Mouse (Mus musculus) ES-E14 (cell line): ENCODE data around the gene Tbc1d4. TPM values are rescaled to one million over a fixed set of nuclear protein-coding genes. Genes with fewer than 3 reads are reported as not detected.

Experiments used
- DNase-seq: peaks from one replicate; pipeline ENCODE4 v3.0.0-alpha.2; 2013; ENCODE audit warnings: low read depth, low spot score
- H3K27ac ChIP-seq: 2 replicates; pipeline ENCODE4 v1.5.1; 2012; ENCODE audit warnings: low read depth, mild to moderate bottlenecking, low read length, moderate library complexity, mixed read lengths; ENCODE audit not compliant: poor library complexity, insufficient read depth, severe bottlenecking
- H3K36me3 ChIP-seq: 2 replicates; pipeline ENCODE4 v1.6.1; 2012; ENCODE audit warnings: mild to moderate bottlenecking, low read length, moderate library complexity, mixed read lengths; ENCODE audit not compliant: control insufficient read depth, poor library complexity, insufficient read depth, severe bottlenecking
- H3K4me1 ChIP-seq, 2 experiments: fragments of 150-350 bp in 1 of 2; sonication (generic) in 1 of 2; 2 replicates each; pipeline ENCODE4 v1.6.1; 2012; ENCODE audit warnings: low read length in 2 of 2, mild to moderate bottlenecking in 1 of 2, mixed read lengths in 1 of 2; ENCODE audit not compliant: control insufficient read depth in 2 of 2, insufficient read depth in 2 of 2, poor library complexity in 1 of 2
- H3K4me3 ChIP-seq, 2 experiments: fragments of 150-350 bp in 1 of 2; sonication (generic) in 1 of 2; 2 replicates each; pipeline ENCODE4 v1.5.1; 2012; ENCODE audit warnings: low read length in 2 of 2, low read depth in 1 of 2, mild to moderate bottlenecking in 1 of 2, mixed read lengths in 1 of 2; ENCODE audit not compliant: insufficient read depth in 1 of 2, poor library complexity in 1 of 2, severe bottlenecking in 1 of 2
- H3K9ac ChIP-seq: 2 replicates; pipeline ENCODE4 v1.6.1; 2012; ENCODE audit warnings: low read depth, mild to moderate bottlenecking, low read length, mixed read lengths; ENCODE audit not compliant: poor library complexity, insufficient read depth, severe bottlenecking
- H3K9me3 ChIP-seq: fragments of 150-350 bp; sonication (generic); 2 replicates; pipeline ENCODE4 v1.6.1; 2012; ENCODE audit warnings: low read depth, mild to moderate bottlenecking, low read length; ENCODE audit not compliant: control insufficient read depth, insufficient read depth
- CHD2 ChIP-seq: IDR thresholded peaks from 2 replicates; pipeline ENCODE4 v1.6.1; 2014; ENCODE audit warnings: mild to moderate bottlenecking, low read depth, low read length, inconsistent platforms
- HCFC1 ChIP-seq: IDR thresholded peaks from 2 replicates; pipeline ENCODE4 v1.6.1; 2012; ENCODE audit warnings: low read length, inconsistent platforms, borderline replicate concordance; ENCODE audit not compliant: insufficient read depth
- MAFK ChIP-seq: IDR thresholded peaks from 2 replicates; pipeline ENCODE4 v1.6.1; 2014; ENCODE audit warnings: mild to moderate bottlenecking, low read depth, low read length, inconsistent platforms; ENCODE audit not compliant: insufficient read depth
- ZC3H11A ChIP-seq: IDR thresholded peaks from 2 replicates; pipeline ENCODE4 v1.6.1; 2012; ENCODE audit warnings: low read depth, mild to moderate bottlenecking, inconsistent platforms, low read length, borderline replicate concordance
- ZNF384 ChIP-seq: IDR thresholded peaks from 2 replicates; pipeline ENCODE4 v1.6.1; 2012; ENCODE audit warnings: low read depth, low read length, inconsistent platforms
- in situ Hi-C, 2 experiments: fragments of 600-800 bp; cut with MboI; formaldehyde crosslinking; loops; one replicate each; pipeline ENCODE4 v1.15.1; 2025; ENCODE audit warnings: low sequenced_read_pairs in 2 of 2, inconsistent platforms in 1 of 2; ENCODE audit not compliant: unreplicated experiment in 2 of 2
- total RNA-seq: library from RNA; depleted of rRNA; stranded (reverse); fragments of 300-350 nt; gene quantifications from 2 replicates; pipeline ENCODE4 v1.2.3, GENCODE M21; 2012

Gene Tbc1d4
- total RNA-seq, 1 experiment, result 1.1 TPM

DNA sequence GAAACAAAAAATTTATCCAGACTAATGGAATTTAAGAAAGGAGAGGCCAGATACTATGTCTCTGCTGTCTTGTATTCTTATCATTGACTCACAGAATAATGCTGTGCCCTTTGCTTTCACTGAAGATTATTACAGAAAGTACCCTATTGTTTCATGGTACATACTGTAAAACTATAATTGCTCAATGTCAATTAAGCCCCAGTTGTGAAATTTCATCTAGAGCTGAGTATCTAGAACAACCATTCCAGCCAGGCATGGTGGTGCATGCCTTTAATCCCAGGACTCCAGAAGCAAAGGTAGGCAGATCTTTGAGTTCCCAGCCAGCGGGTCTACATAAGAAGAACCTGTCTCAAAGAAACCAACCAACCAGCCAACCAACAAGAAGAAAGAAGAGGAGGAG, 34.5 kb downstream of the Tbc1d4 start:
- Histone ChIP-seq H3K27ac (no peak overlapping the region), H3K9ac (no peak overlapping the region), H3K9me3 (no peaks in the 10 kb centered on the region), H3K4me1 (no peaks in the 10 kb centered on the region), H3K36me3 (no peaks in the 10 kb centered on the region), H3K4me3 (no peak overlapping the region)
- TF ChIP-seq CHD2 (no peak), HCFC1 (no peak), ZNF384 (no peak), MAFK (no peak), ZC3H11A (no peak)
- in situ Hi-C loops, result no loop called here
- DNase-seq, result no peak

DNA sequence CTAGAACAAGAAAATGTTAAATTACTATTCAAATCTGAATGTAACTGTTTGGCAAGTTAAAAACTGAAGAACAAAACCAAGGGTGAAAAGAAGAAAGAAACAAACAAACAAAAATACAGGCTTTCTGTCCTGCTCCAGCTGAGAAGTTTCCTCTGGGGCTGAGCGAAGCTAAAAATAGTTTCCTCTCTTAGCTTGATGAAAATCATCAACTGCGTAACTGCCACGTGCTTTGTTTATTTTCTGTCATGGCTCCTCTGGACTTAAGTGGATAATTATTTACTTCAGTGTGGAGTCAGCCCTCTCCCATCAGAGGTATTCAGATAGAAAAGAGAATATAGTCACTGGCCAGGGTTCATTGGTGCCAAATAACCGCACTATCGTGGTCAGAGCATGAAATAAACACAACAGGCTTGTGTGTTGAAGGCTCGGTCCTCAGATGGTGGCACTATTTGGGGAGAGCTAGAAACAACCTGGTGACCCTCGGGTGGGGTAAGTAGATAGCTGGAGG, 35.8 kb downstream of the Tbc1d4 start:
- DNase-seq, result no peak
- Histone ChIP-seq H3K4me3 (no peak overlapping the region), H3K4me1 (no peaks in the 10 kb centered on the region), H3K9ac (no peak overlapping the region), H3K9me3 (no peaks in the 10 kb centered on the region), H3K27ac (no peak overlapping the region), H3K36me3 (no peaks in the 10 kb centered on the region)
- TF ChIP-seq MAFK, result no peak
- no peak for TF ChIP-seq ZC3H11A
- no peak for TF ChIP-seq ZNF384
- TF ChIP-seq CHD2, result no peak
- no peak for TF ChIP-seq HCFC1
- in situ Hi-C loops, result no loop called here

DNA sequence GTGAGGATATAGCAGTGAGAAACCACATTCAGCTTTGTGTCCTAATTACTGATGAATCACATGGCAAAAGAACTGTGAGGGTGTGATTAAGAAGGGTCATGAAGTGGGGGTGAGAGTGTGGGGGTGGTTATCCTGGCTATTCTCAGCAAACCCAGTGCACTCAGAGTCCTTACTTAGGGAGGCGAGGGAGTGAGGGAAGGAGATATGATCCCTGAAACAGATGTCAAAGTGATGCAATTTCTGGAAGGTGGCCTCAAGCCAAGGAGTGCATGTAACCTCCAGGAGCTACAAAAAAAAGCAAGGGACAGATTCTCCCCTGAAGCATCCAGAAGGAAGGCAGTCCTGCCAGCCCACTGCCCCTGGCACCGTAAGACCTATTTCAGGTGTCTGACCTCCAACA, 40.2 kb downstream of the Tbc1d4 start:
- TF ChIP-seq MAFK (no peak), HCFC1 (no peak), ZC3H11A (no peak), CHD2 (no peak), ZNF384 (no peak)
- H3K27ac ChIP-seq, result no peak overlapping the region
- DNase-seq, result no peak

DNA sequence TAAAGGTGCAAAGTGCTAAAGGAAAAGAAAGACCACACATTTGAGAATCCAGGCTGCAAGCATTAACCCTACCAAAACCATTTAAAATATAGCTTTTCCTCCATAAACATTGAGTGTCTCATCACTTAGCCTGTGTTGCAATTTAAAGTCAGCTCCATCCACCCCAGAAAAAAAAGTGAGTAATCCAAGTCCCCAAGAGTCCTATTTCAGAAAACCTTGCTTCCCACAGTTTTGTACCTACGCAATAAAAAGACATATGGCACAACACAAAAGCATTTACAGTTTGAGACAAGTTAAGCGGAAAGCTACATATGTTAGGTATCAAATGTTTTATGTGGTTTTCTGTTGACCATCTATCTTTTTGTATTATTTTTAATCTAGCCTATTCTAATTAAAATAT, 42.3 kb downstream of the Tbc1d4 start:
- no peaks in the 10 kb centered on the region for H3K4me1 ChIP-seq
- no peaks in the 10 kb centered on the region for H3K36me3 ChIP-seq
- H3K9ac ChIP-seq, result no peak overlapping the region
- TF ChIP-seq MAFK (no peak), ZC3H11A (no peak), ZNF384 (no peak), CHD2 (no peak), HCFC1 (no peak)
- in situ Hi-C loops, result no loop called here
- no peaks in the 10 kb centered on the region for H3K9me3 ChIP-seq
- DNase-seq, result no peak
- no peak overlapping the region for H3K4me3 ChIP-seq
- no peak overlapping the region for H3K27ac ChIP-seq

More for the DNA sequence above, 40.2 kb downstream of the Tbc1d4 start:
- in situ Hi-C loops, result no loop called here
- no peak overlapping the region for H3K4me3 ChIP-seq
- no peaks in the 10 kb centered on the region for H3K36me3 ChIP-seq
- no peaks in the 10 kb centered on the region for H3K9me3 ChIP-seq
- no peak overlapping the region for H3K9ac ChIP-seq
- no peaks in the 10 kb centered on the region for H3K4me1 ChIP-seq

DNA sequence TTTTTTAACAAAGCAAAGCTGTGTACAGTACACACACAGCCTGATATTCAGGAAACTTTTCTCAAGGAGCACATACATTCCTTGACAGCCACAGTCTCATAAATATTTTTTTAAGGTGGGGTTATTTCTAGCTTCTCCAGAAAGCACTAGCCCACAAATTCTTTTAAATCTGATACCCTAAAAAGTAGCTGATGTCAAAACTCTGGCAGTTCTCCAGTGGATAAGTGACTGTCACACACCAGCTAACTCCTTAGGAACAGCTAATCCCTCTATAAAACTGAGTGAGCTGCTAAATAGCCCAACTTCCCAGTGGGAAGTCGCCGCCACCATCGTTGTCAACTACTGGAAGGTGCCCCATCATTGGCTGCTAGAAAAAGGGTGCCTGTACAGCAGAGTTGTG, 43.3 kb downstream of the Tbc1d4 start:
- Histone ChIP-seq H3K36me3 (no peaks in the 10 kb centered on the region), H3K4me1 (0 out of 4 replicates have a peak, but pooled peaks cover under 1% of the 10 kb centered on the region in 2 experiments), H3K27ac (no peak overlapping the region), H3K9ac (no peak overlapping the region), H3K9me3 (no peaks in the 10 kb centered on the region), H3K4me3 (no peak overlapping the region)
- in situ Hi-C loops, result no loop called here
- TF ChIP-seq CHD2 (no peak), HCFC1 (no peak), ZC3H11A (no peak), ZNF384 (no peak), MAFK (no peak)
- DNase-seq, result no peak
